Mouse (Mus musculus): ENCODE measurements around the gene Ppp2r5e. TPM values are rescaled to one million over a fixed set of nuclear protein-coding genes. Genes with fewer than 3 reads are reported as not detected.

Gene Ppp2r5e
- polyA plus RNA-seq, 1 experiment from 2014 or later: 19.9 TPM

DNA sequence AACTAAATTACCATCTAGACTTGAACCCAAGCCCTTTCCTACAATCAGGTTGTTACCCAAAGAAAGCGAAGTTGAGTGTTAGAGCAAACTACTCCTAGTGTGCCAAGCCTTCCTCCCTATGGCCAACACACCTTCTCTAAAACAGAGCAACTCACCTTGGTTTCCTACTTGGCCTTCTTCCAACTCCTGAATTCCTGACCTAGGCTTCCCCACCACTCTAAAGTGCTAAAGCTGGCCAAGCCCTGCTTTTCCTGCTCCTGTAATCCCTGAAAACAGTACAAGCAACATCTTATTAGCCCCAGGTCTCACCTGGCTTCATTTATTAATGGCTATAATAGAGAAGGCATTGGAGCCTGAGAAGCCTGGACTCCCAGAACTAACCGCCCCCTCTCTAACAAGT is 17.0 kb downstream of the Ppp2r5e start:
- Histone ChIP-seq H3K36me3 (ENCODE audit: insufficient read depth) (peaks cover 13% of the 10 kb centered on the region), H3K9ac (no peak overlapping the region), H3K27me3 (ENCODE audit: insufficient read depth, low read length) (no peaks in the 10 kb centered on the region), H3K4me1 (ENCODE audit: insufficient read depth) (no peaks in the 10 kb centered on the region), H3K4me2 (no peak overlapping the region), H3K4me3 (ENCODE audit: low read depth, low read length) (no peak overlapping the region), H3K9me3 (ENCODE audit: low read depth, low read length) (no peaks in the 10 kb centered on the region), H3K27ac (ENCODE audit: low read depth) (no peak overlapping the region)
- TF ChIP-seq CTCF (IDR thresholded peaks at IDR 0.05; ENCODE audit: low read depth): no peak
- ATAC-seq (ENCODE audit: insufficient read depth) (no peak), DNase-seq (peak; percentile 27)
- 85% methylated on average over 2 of the region's 2 CpGs for WGBS

DNA sequence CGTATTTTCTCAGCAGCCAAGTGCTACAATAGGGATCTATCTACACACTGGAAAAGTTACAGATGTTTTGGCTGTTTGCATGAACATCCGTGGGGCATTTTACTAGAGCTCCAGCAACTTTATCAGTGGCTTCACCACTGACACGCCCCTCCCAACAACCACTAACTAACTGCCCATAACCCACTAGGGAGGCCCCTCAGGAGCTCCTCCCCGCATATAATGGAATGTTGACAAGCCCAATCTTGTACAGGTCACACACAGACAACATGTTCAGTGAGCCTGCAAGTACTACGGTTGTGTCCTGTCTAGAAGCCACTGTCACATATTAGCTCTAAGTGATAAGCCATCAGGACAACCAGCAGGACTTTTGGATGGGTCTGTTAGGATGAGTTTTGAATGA is 18.8 kb downstream of the Ppp2r5e start:
- Histone ChIP-seq H3K4me2 (no peak overlapping the region), H3K27ac (ENCODE audit: low read depth) (no peak overlapping the region), H3K4me3 (ENCODE audit: low read depth, low read length) (no peak overlapping the region), H3K36me3 (ENCODE audit: insufficient read depth) (peaks cover 7% of the 10 kb centered on the region; the same call in 1 of the 2 replicates), H3K4me1 (ENCODE audit: insufficient read depth) (no peaks in the 10 kb centered on the region), H3K9me3 (ENCODE audit: low read depth, low read length) (no peaks in the 10 kb centered on the region), H3K27me3 (ENCODE audit: insufficient read depth, low read length) (no peaks in the 10 kb centered on the region), H3K9ac (no peak overlapping the region)
- WGBS: 67% methylated on average over 5 of the region's 5 CpGs
- DNase-seq: no peak
- ATAC-seq (ENCODE audit: insufficient read depth): no peak
- TF ChIP-seq CTCF (IDR thresholded peaks at IDR 0.05; ENCODE audit: low read depth): no peak

DNA sequence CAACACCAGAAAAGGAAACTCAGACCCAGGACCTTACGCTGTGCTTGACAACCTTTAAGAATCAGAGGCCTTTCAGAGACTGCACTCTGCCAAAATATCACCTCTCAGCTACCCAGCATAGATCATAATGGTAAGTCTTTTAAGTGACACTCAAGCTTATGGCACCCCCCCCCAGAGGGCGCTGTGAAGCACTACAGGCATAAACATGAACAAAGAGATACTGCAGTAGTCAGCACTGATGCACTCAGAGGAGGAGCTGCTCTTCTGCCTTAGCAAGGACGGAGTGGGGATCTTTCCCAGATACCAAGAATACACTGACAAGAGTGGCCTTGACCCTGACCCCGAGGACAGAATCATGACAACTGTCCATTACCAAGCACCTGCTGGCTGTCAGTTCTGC is 23.8 kb downstream of the Ppp2r5e start:
- H3K27me3 ChIP-seq (ENCODE audit: insufficient read depth, low read length): no peaks in the 10 kb centered on the region
- 0 out of 2 replicates have a peak, but pooled peaks have one; percentile 19 for TF ChIP-seq CTCF (IDR thresholded peaks at IDR 0.05; ENCODE audit: low read depth)
- no peak for ATAC-seq (ENCODE audit: insufficient read depth)
- H3K4me1 ChIP-seq (ENCODE audit: insufficient read depth): peaks cover 3% of the 10 kb centered on the region; the same call in 1 of the 2 replicates
- H3K4me3 ChIP-seq (ENCODE audit: low read depth, low read length): no peak overlapping the region
- no peaks in the 10 kb centered on the region for H3K9me3 ChIP-seq (ENCODE audit: low read depth, low read length)
- no peak overlapping the region for H3K9ac ChIP-seq
- H3K4me2 ChIP-seq: no peak overlapping the region
- H3K36me3 ChIP-seq (ENCODE audit: insufficient read depth): no peaks in the 10 kb centered on the region
- no peak overlapping the region for H3K27ac ChIP-seq (ENCODE audit: low read depth)
- DNase-seq: peak; percentile 28
- WGBS: 66% methylated on average over 4 of the region's 4 CpGs

- no peak for TF ChIP-seq CTCF (IDR thresholded peaks at IDR 0.05; ENCODE audit: low read depth)
- H3K4me3 ChIP-seq (ENCODE audit: low read depth, low read length): no peak overlapping the region
- no peak for DNase-seq
- no peak overlapping the region for H3K9ac ChIP-seq
- no peak overlapping the region for H3K4me2 ChIP-seq
- H3K4me1 ChIP-seq (ENCODE audit: insufficient read depth): peaks cover 3% of the 10 kb centered on the region; the same call in 1 of the 2 replicates
- H3K27me3 ChIP-seq (ENCODE audit: insufficient read depth, low read length): no peaks in the 10 kb centered on the region
- ATAC-seq (ENCODE audit: insufficient read depth): no peak
- H3K36me3 ChIP-seq (ENCODE audit: insufficient read depth): no peaks in the 10 kb centered on the region
- H3K27ac ChIP-seq (ENCODE audit: low read depth): no peak overlapping the region
- no peaks in the 10 kb centered on the region for H3K9me3 ChIP-seq (ENCODE audit: low read depth, low read length)
- WGBS: 87% methylated on average over 1 of the region's 1 CpGs
Measured at GRCm38 (mm10) chr12:75570138-75570537, 25.9 kb downstream of the Ppp2r5e start.

GRCm38 (mm10) chr12:75567745-75568144 is 28.3 kb downstream of the Ppp2r5e start:
- Histone ChIP-seq H3K4me3 (ENCODE audit: low read depth, low read length) (no peak overlapping the region), H3K27ac (ENCODE audit: low read depth) (no peak overlapping the region), H3K36me3 (ENCODE audit: insufficient read depth) (no peaks in the 10 kb centered on the region), H3K4me1 (ENCODE audit: insufficient read depth) (peaks cover 3% of the 10 kb centered on the region; the same call in 1 of the 2 replicates), H3K27me3 (ENCODE audit: insufficient read depth, low read length) (no peaks in the 10 kb centered on the region), H3K4me2 (no peak overlapping the region), H3K9me3 (ENCODE audit: low read depth, low read length) (no peaks in the 10 kb centered on the region), H3K9ac (no peak overlapping the region)
- TF ChIP-seq CTCF (IDR thresholded peaks at IDR 0.05; ENCODE audit: low read depth): no peak
- WGBS: 31% methylated on average over 5 of the region's 5 CpGs
- ATAC-seq (ENCODE audit: insufficient read depth) (peak; percentile 89), DNase-seq (peak; percentile 81)

- ATAC-seq (ENCODE audit: insufficient read depth): no peak
- H3K9me3 ChIP-seq (ENCODE audit: low read depth, low read length): no peaks in the 10 kb centered on the region
- peaks cover 3% of the 10 kb centered on the region; the same call in 1 of the 2 replicates for H3K4me1 ChIP-seq (ENCODE audit: insufficient read depth)
- H3K4me3 ChIP-seq (ENCODE audit: low read depth, low read length): no peak overlapping the region
- H3K27me3 ChIP-seq (ENCODE audit: insufficient read depth, low read length): no peaks in the 10 kb centered on the region
- H3K9ac ChIP-seq: no peak overlapping the region
- no peak for TF ChIP-seq CTCF (IDR thresholded peaks at IDR 0.05; ENCODE audit: low read depth)
- no peak overlapping the region for H3K4me2 ChIP-seq
- 87% methylated on average over 5 of the region's 5 CpGs for WGBS
- H3K36me3 ChIP-seq (ENCODE audit: insufficient read depth): no peaks in the 10 kb centered on the region
- H3K27ac ChIP-seq (ENCODE audit: low read depth): no peak overlapping the region
- no peak for DNase-seq
Measured at GRCm38 (mm10) chr12:75565756-75566155, 30.3 kb downstream of the Ppp2r5e start.

GRCm38 (mm10) chr12:75564498-75564897 is 31.5 kb downstream of the Ppp2r5e start:
- H3K27ac ChIP-seq (ENCODE audit: low read depth): no peak overlapping the region
- no peaks in the 10 kb centered on the region for H3K9me3 ChIP-seq (ENCODE audit: low read depth, low read length)
- 63% methylated on average over 1 of the region's 1 CpGs for WGBS
- no peak for DNase-seq
- ATAC-seq (ENCODE audit: insufficient read depth): no peak
- TF ChIP-seq CTCF (IDR thresholded peaks at IDR 0.05; ENCODE audit: low read depth): no peak
- no peaks in the 10 kb centered on the region for H3K27me3 ChIP-seq (ENCODE audit: insufficient read depth, low read length)
- no peaks in the 10 kb centered on the region for H3K36me3 ChIP-seq (ENCODE audit: insufficient read depth)
- H3K4me3 ChIP-seq (ENCODE audit: low read depth, low read length): no peak overlapping the region
- peaks cover 3% of the 10 kb centered on the region; the same call in 1 of the 2 replicates for H3K4me1 ChIP-seq (ENCODE audit: insufficient read depth)
- H3K4me2 ChIP-seq: no peak overlapping the region
- no peak overlapping the region for H3K9ac ChIP-seq
